Mouse (Mus musculus) midbrain, postnatal 0 days (tissue): ENCODE data around the gene Fbxl16. TPM values are rescaled to one million over a fixed set of nuclear protein-coding genes. Genes with fewer than 3 reads are reported as not detected.

ENCODE experiments used
- ATAC-seq: fragments of 200-750 bp; cut with Nextera tagmentation; 2 replicates; pipeline ENCODE4 v1.8.0; 2017; ENCODE audit warnings: moderate number of reproducible peaks, mild to moderate bottlenecking, moderate TSS enrichment, moderate library complexity; ENCODE audit not compliant: low FRiP score
- DNase-seq: peaks from one replicate; pipeline ENCODE4 v3.0.0-alpha.2; 2015; ENCODE audit warnings: low spot score
- H3K27ac ChIP-seq: fragments of 300-500 bp; sonication (generic); 2 replicates; pipeline ENCODE4 v1.5.1; 2014; ENCODE audit warnings: low read depth, mild to moderate bottlenecking, low read length, mixed read lengths
- H3K27me3 ChIP-seq: fragments of 300-500 bp; sonication (generic); 2 replicates; pipeline ENCODE4 v1.6.1; 2014; ENCODE audit warnings: low read length, control low read depth, mixed read lengths; ENCODE audit not compliant: insufficient read depth
- H3K36me3 ChIP-seq: fragments of 300-500 bp; sonication (generic); 2 replicates; pipeline ENCODE4 v1.6.1; 2014; ENCODE audit warnings: low read length, control low read depth, mixed read lengths; ENCODE audit not compliant: insufficient read depth
- H3K4me1 ChIP-seq: fragments of 300-500 bp; sonication (generic); 2 replicates; pipeline ENCODE4 v1.6.1; 2014; ENCODE audit warnings: mild to moderate bottlenecking, control low read depth, antibody characterized with exemption, low read length, mixed read lengths; ENCODE audit not compliant: insufficient read depth
- H3K4me2 ChIP-seq: fragments of 300-500 bp; sonication (generic); 2 replicates; pipeline ENCODE4 v1.6.1; 2014; ENCODE audit warnings: low read depth, mild to moderate bottlenecking, low read length, mixed read lengths; ENCODE audit not compliant: poor library complexity, severe bottlenecking
- H3K4me3 ChIP-seq: fragments of 300-500 bp; sonication (generic); 2 replicates; pipeline ENCODE4 v1.5.1; 2014; ENCODE audit warnings: low read depth, mild to moderate bottlenecking, low read length, moderate library complexity
- H3K9ac ChIP-seq: fragments of 300-500 bp; sonication (generic); replicated peaks from 2 replicates; pipeline ENCODE4 v1.6.1; 2014; ENCODE audit warnings: mild to moderate bottlenecking, low read length, moderate library complexity, mixed read lengths; ENCODE audit not compliant: poor library complexity, severe bottlenecking
- H3K9me3 ChIP-seq: fragments of 300-500 bp; sonication (generic); 2 replicates; pipeline ENCODE4 v1.6.1; 2016; ENCODE audit warnings: low read length, control low read depth
- CTCF ChIP-seq: IDR thresholded peaks from 2 replicates; pipeline ENCODE4 v1.5.1; 2016; ENCODE audit warnings: antibody characterized with exemption, mild to moderate bottlenecking
- WGBS: fragments of 180-500 bp; shearing (Covaris S2); extraction: QIAGEN DNeasy Blood & Tissue Kit; methylation state at CpG from one replicate; pipeline ENCODE4 v1.1.7; 2014; 5-methylcytosine and 5-hydroxymethylcytosine counted together
- polyA plus RNA-seq: library from polyadenylated mRNA; unstranded; fragments of >200 nt; fragmentation: Nextera tagmentation; extraction: Ambion mirVana; gene quantifications from 2 replicates; pipeline ENCODE4 v1.2.1, GENCODE M21; 2015
- total RNA-seq: library from RNA; depleted of rRNA; stranded (reverse); fragments of >200 nt; gene quantifications from 2 replicates; pipeline ENCODE4 v1.2.3, GENCODE M21; 2014

Gene Fbxl16
- total and polyA plus RNA-seq, 2 experiments from 2014 or later: 51.7 to 154 TPM

- H3K36me3 ChIP-seq: peaks cover 38% of the 10 kb centered on the region
- H3K9ac ChIP-seq: no peak overlapping the region
- no peak overlapping the region for H3K4me2 ChIP-seq
- no peaks in the 10 kb centered on the region for H3K27me3 ChIP-seq
- no peaks in the 10 kb centered on the region for H3K9me3 ChIP-seq
- H3K4me1 ChIP-seq: peaks cover 11% of the 10 kb centered on the region
- ATAC-seq (no peak), DNase-seq (no peak)
- no peak for TF ChIP-seq CTCF
- no peak overlapping the region for H3K27ac ChIP-seq
- no peak overlapping the region for H3K4me3 ChIP-seq
- WGBS: 78% methylated on average over 3 of the region's 3 CpGs
Observed at GRCm38 (mm10) chr17:25842509-25842908, 33.6 kb downstream of the Fbxl16 start.

- ATAC-seq (no peak), DNase-seq (no peak)
- TF ChIP-seq CTCF: no peak
- Histone ChIP-seq H3K27me3 (no peaks in the 10 kb centered on the region), H3K9me3 (no peaks in the 10 kb centered on the region), H3K4me3 (peak overlapping the region; percentile 79), H3K9ac (peak overlapping the region; percentile 73), H3K36me3 (peaks cover 41% of the 10 kb centered on the region), H3K4me2 (peak overlapping the region; percentile 64), H3K4me1 (peaks cover 9% of the 10 kb centered on the region), H3K27ac (no peak overlapping the region)
- 96% methylated on average over 4 of the region's 4 CpGs for WGBS
Observed at GRCm38 (mm10) chr17:25843122-25843521, 34.2 kb downstream of the Fbxl16 start.

- Histone ChIP-seq H3K27ac (peak overlapping the region; percentile 80), H3K9ac (peak overlapping the region; percentile 73), H3K4me1 (peaks cover 9% of the 10 kb centered on the region), H3K27me3 (no peaks in the 10 kb centered on the region), H3K4me2 (peak overlapping the region; percentile 64), H3K9me3 (no peaks in the 10 kb centered on the region), H3K4me3 (peak overlapping the region; percentile 79), H3K36me3 (peaks cover 47% of the 10 kb centered on the region)
- WGBS: 2% methylated on average over 34 of the region's 38 CpGs
- peak; percentile 14 for ATAC-seq
- DNase-seq: no peak
- 0 out of 2 replicates have a peak, but pooled peaks have one; percentile 5 for TF ChIP-seq CTCF
Observed at GRCm38 (mm10) chr17:25843636-25844395, 34.9 kb downstream of the Fbxl16 start.

GRCm38 (mm10) chr17:25844396-25844901, 35.6 kb downstream of the Fbxl16 start, which contains the start of gene Rhot2:
TSS of gene Rhot2 (minus strand) at chr17:25844851.
- H3K4me1 ChIP-seq: peaks cover 9% of the 10 kb centered on the region
- TF ChIP-seq CTCF: peak; percentile 91
- peak within 1 kb of the TSS; percentile 80 for H3K27ac ChIP-seq
- H3K27me3 ChIP-seq: no peaks in the 10 kb centered on the region
- ATAC-seq: peak; percentile 93
- H3K36me3 ChIP-seq: peaks cover 46% of the 10 kb centered on the region
- H3K9me3 ChIP-seq: no peaks in the 10 kb centered on the region
- 1% methylated on average over 21 of the region's 21 CpGs for WGBS
- H3K4me2 ChIP-seq: peak within 1 kb of the TSS; percentile 64
- DNase-seq: peak; percentile 96
- peak within 1 kb of the TSS; percentile 73 for H3K9ac ChIP-seq
- peak within 1 kb of the TSS; percentile 79 for H3K4me3 ChIP-seq

- WGBS: 93% methylated on average over 6 of the region's 6 CpGs
- H3K27me3 ChIP-seq: no peaks in the 10 kb centered on the region
- DNase-seq (no peak), ATAC-seq (no peak)
- no peaks in the 10 kb centered on the region for H3K9me3 ChIP-seq
- TF ChIP-seq CTCF: no peak
- H3K27ac ChIP-seq: no peak overlapping the region
- H3K4me3 ChIP-seq: no peak overlapping the region
- peaks cover 9% of the 10 kb centered on the region for H3K36me3 ChIP-seq
- H3K4me1 ChIP-seq: peaks cover 7% of the 10 kb centered on the region; the same call in 1 of the 2 replicates
- H3K9ac ChIP-seq: no peak overlapping the region
- peak overlapping the region; percentile 89; the same call in 1 of the 2 replicates for H3K4me2 ChIP-seq
Observed at GRCm38 (mm10) chr17:25860229-25860628, 51.3 kb downstream of the Fbxl16 start.
